Mouse (Mus musculus): ENCODE measurements around the gene Fryl. TPM values are rescaled to one million over a fixed set of nuclear protein-coding genes. Genes with fewer than 3 reads are reported as not detected.

Gene Fryl
- polyA plus RNA-seq, 1 experiment from 2014 or later = 20.6 TPM

- Histone ChIP-seq H3K27me3 (ENCODE audit: insufficient read depth, low read length) (no peaks in the 10 kb centered on the region), H3K9me3 (replicated peaks; ENCODE audit: low read length) (no peaks in the 10 kb centered on the region), H3K4me1 (replicated peaks; ENCODE audit: insufficient read depth, low read length) (no peaks in the 10 kb centered on the region), H3K36me3 (ENCODE audit: insufficient read depth, low read length) (peaks cover 50% of the 10 kb centered on the region), H3K4me2 (ENCODE audit: low read length) (no peak overlapping the region), H3K4me3 (replicated peaks; ENCODE audit: low read depth, low read length) (no peak overlapping the region), H3K9ac (ENCODE audit: low read depth, low read length) (no peak overlapping the region), H3K27ac (no peak overlapping the region)
- DNase-seq (ENCODE audit: low spot score) (no peak), ATAC-seq (replicated peaks; ENCODE audit: low FRiP score, low read depth) (no peak)
- peak; percentile 61 for TF ChIP-seq CTCF (IDR thresholded peaks at IDR 0.05; ENCODE audit: low read depth)
- 86% methylated on average over 6 of the region's 6 CpGs for WGBS
Observed at GRCm38 (mm10) chr5:73056457-73056856, 200.0 kb downstream of the Fryl start.

- Histone ChIP-seq H3K27ac (no peak overlapping the region), H3K4me1 (replicated peaks; ENCODE audit: insufficient read depth, low read length) (no peaks in the 10 kb centered on the region), H3K36me3 (ENCODE audit: insufficient read depth, low read length) (peaks cover 58% of the 10 kb centered on the region), H3K9ac (ENCODE audit: low read depth, low read length) (no peak overlapping the region), H3K9me3 (replicated peaks; ENCODE audit: low read length) (no peaks in the 10 kb centered on the region), H3K4me2 (ENCODE audit: low read length) (no peak overlapping the region), H3K27me3 (ENCODE audit: insufficient read depth, low read length) (no peaks in the 10 kb centered on the region), H3K4me3 (replicated peaks; ENCODE audit: low read depth, low read length) (no peak overlapping the region)
- ATAC-seq (replicated peaks; ENCODE audit: low FRiP score, low read depth) (no peak), DNase-seq (ENCODE audit: low spot score) (no peak)
- TF ChIP-seq CTCF (IDR thresholded peaks at IDR 0.05; ENCODE audit: low read depth) = no peak
- WGBS = 92% methylated on average over 8 of the region's 8 CpGs
Observed at GRCm38 (mm10) chr5:73053933-73054332, 202.5 kb downstream of the Fryl start.

GRCm38 (mm10) chr5:73047651-73048245, 208.7 kb downstream of the Fryl start:
- no peak for TF ChIP-seq CTCF (IDR thresholded peaks at IDR 0.05; ENCODE audit: low read depth)
- 86% methylated on average over 7 of the region's 7 CpGs for WGBS
- H3K27ac ChIP-seq = no peak overlapping the region
- no peak overlapping the region for H3K9ac ChIP-seq (ENCODE audit: low read depth, low read length)
- no peak for DNase-seq (ENCODE audit: low spot score)
- ATAC-seq (replicated peaks; ENCODE audit: low FRiP score, low read depth) = no peak
- H3K4me2 ChIP-seq (ENCODE audit: low read length) = no peak overlapping the region
- H3K4me3 ChIP-seq (replicated peaks; ENCODE audit: low read depth, low read length) = no peak overlapping the region
- H3K27me3 ChIP-seq (ENCODE audit: insufficient read depth, low read length) = no peaks in the 10 kb centered on the region
- no peaks in the 10 kb centered on the region for H3K9me3 ChIP-seq (replicated peaks; ENCODE audit: low read length)
- no peaks in the 10 kb centered on the region for H3K4me1 ChIP-seq (replicated peaks; ENCODE audit: insufficient read depth, low read length)
- peaks cover 51% of the 10 kb centered on the region for H3K36me3 ChIP-seq (ENCODE audit: insufficient read depth, low read length)

GRCm38 (mm10) chr5:73044055-73044454, 212.4 kb downstream of the Fryl start:
- no peak overlapping the region for H3K27ac ChIP-seq
- no peak overlapping the region for H3K9ac ChIP-seq (ENCODE audit: low read depth, low read length)
- TF ChIP-seq CTCF (IDR thresholded peaks at IDR 0.05; ENCODE audit: low read depth) = no peak
- peaks cover 36% of the 10 kb centered on the region; the same call in 1 of the 2 replicates for H3K36me3 ChIP-seq (ENCODE audit: insufficient read depth, low read length)
- H3K9me3 ChIP-seq (replicated peaks; ENCODE audit: low read length) = no peaks in the 10 kb centered on the region
- 100% methylated on average over 2 of the region's 2 CpGs for WGBS
- ATAC-seq (replicated peaks; ENCODE audit: low FRiP score, low read depth) = no peak
- DNase-seq (ENCODE audit: low spot score) = no peak
- no peaks in the 10 kb centered on the region for H3K27me3 ChIP-seq (ENCODE audit: insufficient read depth, low read length)
- H3K4me3 ChIP-seq (replicated peaks; ENCODE audit: low read depth, low read length) = no peak overlapping the region
- no peak overlapping the region for H3K4me2 ChIP-seq (ENCODE audit: low read length)
- no peaks in the 10 kb centered on the region for H3K4me1 ChIP-seq (replicated peaks; ENCODE audit: insufficient read depth, low read length)

- Histone ChIP-seq H3K9me3 (replicated peaks; ENCODE audit: low read length) (no peaks in the 10 kb centered on the region), H3K9ac (ENCODE audit: low read depth, low read length) (no peak overlapping the region), H3K4me3 (replicated peaks; ENCODE audit: low read depth, low read length) (no peak overlapping the region), H3K27me3 (ENCODE audit: insufficient read depth, low read length) (no peaks in the 10 kb centered on the region), H3K27ac (no peak overlapping the region), H3K4me1 (replicated peaks; ENCODE audit: insufficient read depth, low read length) (no peaks in the 10 kb centered on the region), H3K36me3 (ENCODE audit: insufficient read depth, low read length) (peaks cover 55% of the 10 kb centered on the region), H3K4me2 (ENCODE audit: low read length) (no peak overlapping the region)
- WGBS = 70% methylated on average over 11 of the region's 11 CpGs
- ATAC-seq (replicated peaks; ENCODE audit: low FRiP score, low read depth) = no peak
- no peak for TF ChIP-seq CTCF (IDR thresholded peaks at IDR 0.05; ENCODE audit: low read depth)
- DNase-seq (ENCODE audit: low spot score) = no peak
Observed at GRCm38 (mm10) chr5:73032481-73032880, 223.9 kb downstream of the Fryl start.

GRCm38 (mm10) chr5:73028646-73029045, 227.8 kb downstream of the Fryl start:
- WGBS = 66% methylated on average over 13 of the region's 13 CpGs

GRCm38 (mm10) chr5:73023801-73024200, 232.6 kb downstream of the Fryl start:
- 86% methylated on average over 13 of the region's 13 CpGs for WGBS
- H3K36me3 ChIP-seq (ENCODE audit: insufficient read depth, low read length) = peaks cover 26% of the 10 kb centered on the region

More at GRCm38 (mm10) chr5:73028646-73029045, 227.8 kb downstream of the Fryl start:
- TF ChIP-seq CTCF (IDR thresholded peaks at IDR 0.05; ENCODE audit: low read depth) = no peak
- no peak overlapping the region for H3K9ac ChIP-seq (ENCODE audit: low read depth, low read length)
- H3K4me1 ChIP-seq (replicated peaks; ENCODE audit: insufficient read depth, low read length) = no peaks in the 10 kb centered on the region
- H3K27me3 ChIP-seq (ENCODE audit: insufficient read depth, low read length) = no peaks in the 10 kb centered on the region
- H3K27ac ChIP-seq = no peak overlapping the region
- H3K4me2 ChIP-seq (ENCODE audit: low read length) = no peak overlapping the region
- H3K4me3 ChIP-seq (replicated peaks; ENCODE audit: low read depth, low read length) = no peak overlapping the region
- DNase-seq (ENCODE audit: low spot score) (peak; percentile 33), ATAC-seq (replicated peaks; ENCODE audit: low FRiP score, low read depth) (no peak)
- H3K9me3 ChIP-seq (replicated peaks; ENCODE audit: low read length) = no peaks in the 10 kb centered on the region
- peaks cover 59% of the 10 kb centered on the region for H3K36me3 ChIP-seq (ENCODE audit: insufficient read depth, low read length)

More at GRCm38 (mm10) chr5:73023801-73024200, 232.6 kb downstream of the Fryl start:
- Histone ChIP-seq H3K9me3 (replicated peaks; ENCODE audit: low read length) (no peaks in the 10 kb centered on the region), H3K4me1 (replicated peaks; ENCODE audit: insufficient read depth, low read length) (no peaks in the 10 kb centered on the region), H3K27me3 (ENCODE audit: insufficient read depth, low read length) (no peaks in the 10 kb centered on the region), H3K27ac (no peak overlapping the region), H3K4me3 (replicated peaks; ENCODE audit: low read depth, low read length) (no peak overlapping the region), H3K4me2 (ENCODE audit: low read length) (no peak overlapping the region), H3K9ac (ENCODE audit: low read depth, low read length) (no peak overlapping the region)
- DNase-seq (ENCODE audit: low spot score) = no peak
- ATAC-seq (replicated peaks; ENCODE audit: low FRiP score, low read depth) = no peak
- no peak for TF ChIP-seq CTCF (IDR thresholded peaks at IDR 0.05; ENCODE audit: low read depth)
